Mouse (Mus musculus) midbrain, embryonic 10.5 days (tissue): Measurements from ENCODE around the gene Etv6. TPM values are rescaled to one million over a fixed set of nuclear protein-coding genes. Genes with fewer than 3 reads are reported as not detected.

ENCODE experiments used
- DNase-seq: peaks from one replicate; pipeline ENCODE4 v3.0.0-alpha.2; 2017; ENCODE audit warnings: low spot score
- H3K27ac ChIP-seq: fragments of 300-500 bp; sonication (generic); replicated peaks from 2 replicates; pipeline ENCODE4 v1.5.1; 2016; ENCODE audit warnings: mild to moderate bottlenecking
- H3K27me3 ChIP-seq: fragments of 300-500 bp; sonication (generic); 2 replicates; pipeline ENCODE4 v1.6.1; 2016; ENCODE audit warnings: low read depth, mild to moderate bottlenecking; ENCODE audit not compliant: poor library complexity, severe bottlenecking
- H3K36me3 ChIP-seq: fragments of 300-500 bp; sonication (generic); 2 replicates; pipeline ENCODE4 v1.6.1; 2016; ENCODE audit warnings: mild to moderate bottlenecking, moderate library complexity
- H3K4me1 ChIP-seq: fragments of 300-500 bp; sonication (generic); 2 replicates; pipeline ENCODE4 v1.6.1; 2016
- H3K4me3 ChIP-seq: fragments of 300-500 bp; sonication (generic); 2 replicates; pipeline ENCODE4 v1.5.1; 2016; ENCODE audit warnings: mild to moderate bottlenecking, moderate library complexity
- H3K9me3 ChIP-seq: fragments of 300-500 bp; sonication (generic); replicated peaks from 2 replicates; pipeline ENCODE4 v1.6.1; 2016; ENCODE audit warnings: mild to moderate bottlenecking
- WGBS: fragments of 180-500 bp; shearing (Covaris S2); methylation state at CpG from one replicate; pipeline ENCODE4 v1.1.7; 2016; 5-methylcytosine and 5-hydroxymethylcytosine counted together
- polyA plus RNA-seq: library from polyadenylated mRNA; unstranded; fragments of >200 nt; fragmentation: Nextera tagmentation; extraction: Ambion mirVana; gene quantifications from 2 replicates; pipeline ENCODE4 v1.2.1, GENCODE M21; 2016

Etv6 gene
- polyA plus RNA-seq, 1 experiment from 2014 or later, result 12.6 TPM

- Histone ChIP-seq H3K27me3 (no peaks in the 10 kb centered on the region), H3K9me3 (no peaks in the 10 kb centered on the region), H3K4me1 (peaks cover 6% of the 10 kb centered on the region; the same call in 1 of the 2 replicates), H3K27ac (no peak overlapping the region), H3K36me3 (peaks cover 5% of the 10 kb centered on the region), H3K4me3 (no peak overlapping the region)
- DNase-seq, result no peak
- WGBS, result 85% methylated on average over 1 of the region's 1 CpGs
Measured at GRCm38 (mm10) chr6:134141616-134142165, 106.2 kb downstream of the Etv6 start.

DNA sequence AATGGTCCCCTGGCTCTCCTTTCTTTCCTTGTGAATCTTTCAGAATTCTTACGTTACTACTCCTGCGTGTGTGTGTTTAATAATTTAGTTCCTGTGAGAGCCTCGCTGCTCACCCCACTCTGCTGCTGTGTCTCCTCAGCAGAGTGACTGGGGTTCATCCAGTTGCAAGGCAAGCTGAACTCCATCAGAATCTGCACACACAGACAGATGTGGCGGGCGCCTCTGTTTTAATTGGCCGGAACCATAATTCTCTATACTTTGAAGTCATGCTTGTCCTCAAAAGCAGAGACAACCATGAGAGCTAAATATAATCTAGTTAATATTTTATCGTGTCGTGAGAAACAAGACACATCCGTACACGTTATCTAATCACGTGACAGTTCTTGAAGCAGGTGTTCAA, 107.2 kb downstream of the Etv6 start:
- WGBS, result 93% methylated on average over 11 of the region's 11 CpGs
- H3K9me3 ChIP-seq, result no peaks in the 10 kb centered on the region

GRCm38 (mm10) chr6:134143649-134144097, 108.2 kb downstream of the Etv6 start:
- Histone ChIP-seq H3K27me3 (no peaks in the 10 kb centered on the region), H3K27ac (0 out of 2 replicates have a peak overlapping the region, but pooled peaks have one; percentile 9), H3K4me1 (peaks cover 21% of the 10 kb centered on the region), H3K9me3 (no peaks in the 10 kb centered on the region), H3K4me3 (no peak overlapping the region), H3K36me3 (no peaks in the 10 kb centered on the region; the same call in 1 of the 2 replicates)
- DNase-seq, result no peak
- WGBS, result 87% methylated on average over 3 of the region's 3 CpGs

More for the DNA sequence above, 107.2 kb downstream of the Etv6 start:
- no peak overlapping the region for H3K27ac ChIP-seq
- no peak overlapping the region for H3K4me3 ChIP-seq
- DNase-seq, result no peak
- peaks cover 11% of the 10 kb centered on the region for H3K4me1 ChIP-seq
- no peaks in the 10 kb centered on the region for H3K27me3 ChIP-seq
- H3K36me3 ChIP-seq, result peaks cover 5% of the 10 kb centered on the region

GRCm38 (mm10) chr6:134144231-134145130, 109.0 kb downstream of the Etv6 start:
- Histone ChIP-seq H3K27ac (no peak overlapping the region), H3K9me3 (no peaks in the 10 kb centered on the region), H3K27me3 (no peaks in the 10 kb centered on the region), H3K4me1 (peaks cover 23% of the 10 kb centered on the region), H3K36me3 (no peaks in the 10 kb centered on the region; the same call in 1 of the 2 replicates), H3K4me3 (no peak overlapping the region)
- 82% methylated on average over 15 of the region's 15 CpGs for WGBS
- DNase-seq, result no peak

DNA sequence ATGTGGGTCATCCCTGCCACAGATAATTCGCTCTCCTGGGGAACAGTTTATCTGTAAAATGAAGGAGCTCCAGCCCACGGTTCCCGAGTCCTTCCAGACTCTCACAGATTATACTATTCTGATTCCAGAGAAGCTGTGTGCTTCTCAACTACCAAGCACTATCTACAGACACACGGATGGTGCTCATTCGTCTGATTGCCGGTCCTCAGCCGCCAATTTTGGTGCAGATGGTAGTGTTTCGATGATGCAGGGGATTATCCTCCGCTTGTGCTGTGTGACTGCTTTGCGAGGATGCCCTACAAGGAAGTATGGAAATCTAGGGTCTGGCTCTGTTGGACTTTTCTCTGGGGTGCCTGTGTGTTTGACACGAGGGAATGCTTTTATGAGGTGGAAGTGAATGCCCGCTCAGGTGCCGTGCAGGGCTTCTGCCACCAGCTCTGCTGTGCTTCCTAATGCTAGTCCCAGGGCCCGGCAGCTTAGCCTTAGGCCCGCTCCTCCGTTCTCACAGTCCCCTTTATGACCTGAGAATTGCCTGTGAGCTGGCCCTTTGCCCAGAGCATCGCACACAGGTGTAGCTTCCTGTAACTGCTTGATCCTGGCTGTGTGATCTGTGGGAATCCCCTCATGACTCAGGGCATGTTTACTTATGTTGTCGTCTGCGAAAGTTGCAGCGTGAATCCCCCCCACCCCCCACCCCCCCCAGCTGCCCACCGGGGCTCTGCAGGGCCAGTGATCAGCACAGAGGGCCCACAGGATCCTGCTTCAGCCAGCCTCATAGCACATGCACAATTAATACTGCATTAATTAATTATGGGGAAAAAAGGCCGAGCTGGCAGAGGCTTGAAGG, 112.3 kb downstream of the Etv6 start:
- H3K27me3 ChIP-seq, result no peaks in the 10 kb centered on the region
- no peak for DNase-seq
- H3K4me1 ChIP-seq, result peaks cover 33% of the 10 kb centered on the region
- no peaks in the 10 kb centered on the region for H3K9me3 ChIP-seq
- WGBS, result 77% methylated on average over 22 of the region's 22 CpGs
- H3K36me3 ChIP-seq, result no peaks in the 10 kb centered on the region
- H3K27ac ChIP-seq, result peak overlapping the region; percentile 57; the same call in 1 of the 2 replicates
- H3K4me3 ChIP-seq, result no peak overlapping the region

- Histone ChIP-seq H3K27ac (peak overlapping the region; percentile 57; the same call in 1 of the 2 replicates), H3K4me1 (peaks cover 33% of the 10 kb centered on the region)
- DNase-seq, result no peak
Measured at GRCm38 (mm10) chr6:134148443-134148942, 113.0 kb downstream of the Etv6 start.

GRCm38 (mm10) chr6:134149606-134150005, 114.1 kb downstream of the Etv6 start:
- no peaks in the 10 kb centered on the region for H3K27me3 ChIP-seq
- H3K36me3 ChIP-seq, result no peaks in the 10 kb centered on the region
- H3K27ac ChIP-seq, result no peak overlapping the region
- 95% methylated on average over 7 of the region's 7 CpGs for WGBS
- H3K4me1 ChIP-seq, result peaks cover 29% of the 10 kb centered on the region
- DNase-seq, result no peak
- no peaks in the 10 kb centered on the region for H3K9me3 ChIP-seq
- H3K4me3 ChIP-seq, result no peak overlapping the region

More at GRCm38 (mm10) chr6:134148443-134148942, 113.0 kb downstream of the Etv6 start:
- Histone ChIP-seq H3K9me3 (no peaks in the 10 kb centered on the region), H3K4me3 (no peak overlapping the region), H3K36me3 (no peaks in the 10 kb centered on the region), H3K27me3 (no peaks in the 10 kb centered on the region)
- WGBS, result 68% methylated on average over 7 of the region's 7 CpGs

GRCm38 (mm10) chr6:134151022-134151680, 115.7 kb downstream of the Etv6 start:
- no peak overlapping the region for H3K4me3 ChIP-seq
- no peak for DNase-seq
- H3K27me3 ChIP-seq, result no peaks in the 10 kb centered on the region
- 87% methylated on average over 15 of the region's 15 CpGs for WGBS
- no peaks in the 10 kb centered on the region for H3K9me3 ChIP-seq
- H3K27ac ChIP-seq, result no peak overlapping the region
- peaks cover 45% of the 10 kb centered on the region for H3K4me1 ChIP-seq
- H3K36me3 ChIP-seq, result no peaks in the 10 kb centered on the region

- Histone ChIP-seq H3K36me3 (no peaks in the 10 kb centered on the region), H3K9me3 (no peaks in the 10 kb centered on the region), H3K4me3 (no peak overlapping the region), H3K27ac (0 out of 2 replicates have a peak overlapping the region, but pooled peaks have one; percentile 23), H3K4me1 (peaks cover 53% of the 10 kb centered on the region), H3K27me3 (no peaks in the 10 kb centered on the region)
- DNase-seq, result no peak
- 78% methylated on average over 9 of the region's 9 CpGs for WGBS
Measured at GRCm38 (mm10) chr6:134151853-134152505, 116.5 kb downstream of the Etv6 start.

DNA sequence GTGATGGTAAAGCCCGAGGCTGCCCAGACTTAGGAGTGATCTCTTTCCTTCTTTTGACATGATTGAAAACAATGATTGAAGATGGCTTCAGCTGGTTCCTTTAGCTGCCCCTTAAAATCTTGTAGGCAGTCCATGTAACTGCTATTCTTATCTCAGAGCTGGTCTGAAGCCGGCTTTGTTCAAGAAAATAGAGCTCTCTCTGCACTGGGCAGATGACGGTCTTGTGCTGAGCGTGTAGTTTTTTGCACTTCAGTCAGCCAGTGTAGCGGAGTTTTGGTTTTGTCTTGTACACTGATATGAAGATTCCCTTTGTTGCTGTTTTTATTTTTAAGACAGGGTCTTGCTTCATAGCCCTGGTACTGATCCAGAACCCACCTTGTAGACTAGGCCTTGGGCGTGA, 117.0 kb downstream of the Etv6 start:
- whole genome bisulfite sequencing, result 88% methylated on average over 6 of the region's 6 CpGs
- H3K4me1 ChIP-seq, result peaks cover 55% of the 10 kb centered on the region
- H3K27me3 ChIP-seq, result no peaks in the 10 kb centered on the region

GRCm38 (mm10) chr6:134154746-134155145, 119.2 kb downstream of the Etv6 start:
- Histone ChIP-seq H3K9me3 (no peaks in the 10 kb centered on the region), H3K36me3 (no peaks in the 10 kb centered on the region), H3K4me1 (peaks cover 49% of the 10 kb centered on the region), H3K27ac (no peak overlapping the region), H3K4me3 (no peak overlapping the region), H3K27me3 (no peaks in the 10 kb centered on the region)
- DNase-seq, result no peak
- WGBS, result 96% methylated on average over 8 of the region's 8 CpGs

More for the DNA sequence above, 117.0 kb downstream of the Etv6 start:
- no peak overlapping the region for H3K4me3 ChIP-seq
- H3K36me3 ChIP-seq, result no peaks in the 10 kb centered on the region
- DNase-seq, result no peak
- H3K27ac ChIP-seq, result 0 out of 2 replicates have a peak overlapping the region, but pooled peaks have one; percentile 23
- H3K9me3 ChIP-seq, result no peaks in the 10 kb centered on the region
